Mouse (Mus musculus) heart, embryonic 14.5 days (tissue): ENCODE results near the gene Lsm12. TPM values are rescaled to one million over a fixed set of nuclear protein-coding genes. Genes with fewer than 3 reads are reported as not detected.

Experiments
- ATAC-seq: fragments of 200-750 bp; cut with Nextera tagmentation; 2 replicates; pipeline ENCODE4 v1.8.0; 2017; ENCODE audit warnings: low read depth, moderate TSS enrichment; ENCODE audit not compliant: insufficient number of reproducible peaks, insufficient read depth, low FRiP score
- H3K27ac ChIP-seq, 2 experiments: fragments of 200-500 bp in 1 of 2; fragments of 300-500 bp in 1 of 2; sonication (generic) in 1 of 2; replicated peaks in 1 of 2; 2 replicates each; pipeline ENCODE4 v1.5.1; 2012 to 2014; ENCODE audit warnings: low read depth in 2 of 2, low read length in 2 of 2, control low read depth in 1 of 2, mild to moderate bottlenecking in 1 of 2, mixed read lengths in 1 of 2; ENCODE audit not compliant: control insufficient read depth in 1 of 2, insufficient read depth in 1 of 2
- H3K27me3 ChIP-seq: fragments of 300-500 bp; sonication (generic); 2 replicates; pipeline ENCODE4 v1.6.1; 2014; ENCODE audit warnings: mild to moderate bottlenecking, low read length, control low read depth; ENCODE audit not compliant: control insufficient read depth, insufficient read depth
- H3K36me3 ChIP-seq: fragments of 300-500 bp; sonication (generic); 2 replicates; pipeline ENCODE4 v1.6.1; 2014; ENCODE audit warnings: mild to moderate bottlenecking, control low read depth, low read length, mixed read lengths; ENCODE audit not compliant: control insufficient read depth, insufficient read depth
- H3K4me1 ChIP-seq, 2 experiments: fragments of 200-500 bp in 1 of 2; fragments of 300-500 bp in 1 of 2; sonication (generic) in 1 of 2; 2 replicates each; pipeline ENCODE4 v1.6.1; 2012 to 2014; ENCODE audit warnings: low read length in 2 of 2, control low read depth in 1 of 2, mixed read lengths in 1 of 2; ENCODE audit not compliant: control insufficient read depth in 2 of 2, insufficient read depth in 2 of 2
- H3K4me2 ChIP-seq: fragments of 300-500 bp; sonication (generic); 2 replicates; pipeline ENCODE4 v1.6.1; 2014; ENCODE audit warnings: mild to moderate bottlenecking, low read length
- H3K4me3 ChIP-seq, 2 experiments: fragments of 200-500 bp in 1 of 2; fragments of 300-500 bp in 1 of 2; sonication (generic) in 1 of 2; 2 replicates each; pipeline ENCODE4 v1.5.1; 2012 to 2014; ENCODE audit warnings: low read length in 2 of 2, mild to moderate bottlenecking in 2 of 2, control low read depth in 1 of 2, low read depth in 1 of 2, moderate library complexity in 1 of 2; ENCODE audit not compliant: control insufficient read depth in 1 of 2, insufficient read depth in 1 of 2
- H3K9ac ChIP-seq: fragments of 300-500 bp; sonication (generic); 2 replicates; pipeline ENCODE4 v1.6.1; 2014; ENCODE audit warnings: mild to moderate bottlenecking, low read length
- H3K9me3 ChIP-seq: fragments of 300-500 bp; sonication (generic); 2 replicates; pipeline ENCODE4 v1.6.1; 2016; ENCODE audit warnings: low read length, control low read depth; ENCODE audit not compliant: control insufficient read depth
- WGBS: fragments of 180-500 bp; shearing (Covaris S2); extraction: QIAGEN DNeasy Blood & Tissue Kit; methylation state at CpG from one replicate; pipeline ENCODE4 v1.1.7; 2014; 5-methylcytosine and 5-hydroxymethylcytosine counted together
- polyA plus RNA-seq: library from polyadenylated mRNA; unstranded; fragments of >200 nt; fragmentation: Nextera tagmentation; extraction: Ambion mirVana; gene quantifications from 2 replicates; pipeline ENCODE4 v1.2.1, GENCODE M21; 2014

The Lsm12 gene
- polyA plus RNA-seq, 1 experiment from 2014 or later, result 60.3 TPM

DNA sequence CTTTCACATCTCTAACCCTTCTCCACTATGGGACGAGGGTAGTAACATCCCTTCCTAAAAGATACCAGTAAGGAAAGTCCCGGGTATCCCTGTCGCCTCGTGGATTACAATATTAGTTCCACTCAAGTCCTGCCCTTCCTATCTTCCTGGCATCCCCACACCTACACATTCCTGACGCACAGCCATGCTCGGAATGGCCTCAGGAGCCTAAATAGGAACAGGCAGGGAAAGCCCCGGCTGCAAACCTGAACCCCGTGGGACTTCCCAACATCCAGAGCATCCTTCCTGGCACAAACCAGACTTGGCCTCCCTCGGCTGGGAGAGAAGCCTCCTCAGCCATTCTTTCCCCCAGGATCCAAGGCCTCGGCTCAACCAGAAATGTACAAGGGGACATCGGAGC lies 30.4 kb upstream of the Lsm12 start:
- WGBS, result 25% methylated on average over 11 of the region's 11 CpGs
- H3K9me3 ChIP-seq, result no peaks in the 10 kb centered on the region
- peak overlapping the region; percentile 62 for H3K9ac ChIP-seq
- H3K4me3 ChIP-seq, result peak overlapping the region; percentile 17 to 69
- peaks cover 6% of the 10 kb centered on the region; the same call in 1 of the 2 replicates for H3K36me3 ChIP-seq
- H3K27ac ChIP-seq, result peak overlapping the region; percentile 86 to 94
- no peak for ATAC-seq
- peak overlapping the region; percentile 80 for H3K4me2 ChIP-seq
- H3K27me3 ChIP-seq, result no peaks in the 10 kb centered on the region
- peaks cover 58 to 82% of the 10 kb centered on the region in 2 experiments for H3K4me1 ChIP-seq

DNA sequence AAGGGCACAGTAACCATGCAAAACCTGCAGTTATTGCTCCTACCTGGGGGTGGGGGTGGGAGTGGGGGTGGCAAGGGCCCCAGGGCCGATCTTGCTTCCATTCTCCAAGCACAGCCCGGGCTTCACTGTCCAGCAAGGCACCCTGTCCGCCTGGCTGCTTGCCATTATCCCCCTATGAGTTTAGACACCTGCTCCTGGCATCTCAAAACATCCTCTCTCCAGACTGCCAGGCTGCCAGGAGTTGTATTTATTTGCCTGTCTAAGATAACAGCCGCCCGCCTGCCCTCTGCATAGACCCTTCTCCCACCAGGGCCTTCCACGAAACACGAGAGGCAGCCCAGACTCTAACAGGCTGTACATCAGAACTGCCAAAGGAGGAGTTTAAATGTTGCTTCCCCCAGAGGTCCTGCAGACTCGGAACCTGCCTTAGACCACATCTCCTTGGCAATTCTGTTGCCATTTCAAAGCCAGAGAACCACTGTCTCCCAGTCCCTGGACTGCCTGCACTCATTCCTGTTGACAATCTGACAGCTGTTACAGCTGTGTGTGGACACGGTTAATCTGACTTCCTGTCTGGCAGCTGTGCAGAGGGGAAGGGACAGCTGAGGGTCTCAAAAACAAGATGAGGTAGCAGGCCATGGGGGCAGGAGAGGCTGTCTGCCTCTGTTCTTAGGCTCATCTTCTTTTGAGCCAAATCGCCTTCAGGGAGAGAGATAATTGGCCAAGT lies 29.5 kb upstream of the Lsm12 start:
- no peaks in the 10 kb centered on the region for H3K27me3 ChIP-seq
- ATAC-seq, result no peak
- peak overlapping the region; percentile 25; the same call in 1 of the 2 replicates for H3K9ac ChIP-seq

DNA sequence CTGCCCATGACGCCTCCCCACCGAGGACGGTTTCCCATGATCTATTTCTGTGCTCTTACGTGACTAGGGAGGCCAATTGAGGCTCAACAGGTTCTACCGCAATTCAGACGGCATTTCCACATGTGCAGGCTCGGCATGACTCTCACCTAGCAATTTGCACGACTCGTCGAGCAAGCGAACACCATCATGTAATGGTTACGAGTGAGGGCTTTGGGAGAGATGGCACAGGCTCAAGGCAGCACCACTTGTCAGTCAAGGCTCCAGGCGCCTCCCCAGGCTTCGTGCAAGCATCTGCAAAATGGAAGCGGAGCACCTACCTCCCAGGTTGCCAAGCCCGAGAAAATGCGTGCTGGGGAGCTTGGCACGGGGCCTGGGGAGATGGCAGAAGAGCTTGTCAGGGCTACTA lies 26.8 kb upstream of the Lsm12 start:
- Histone ChIP-seq H3K27me3 (no peaks in the 10 kb centered on the region), H3K9me3 (no peaks in the 10 kb centered on the region), H3K36me3 (peaks cover 6% of the 10 kb centered on the region; the same call in 1 of the 2 replicates), H3K4me2 (peak overlapping the region; percentile 8; the same call in 1 of the 2 replicates), H3K4me3 (no peak overlapping the region; a peak in 1 of 4 replicates), H3K27ac (peak overlapping the region; percentile 9 to 56), H3K9ac (peak overlapping the region; percentile 49; the same call in 1 of the 2 replicates), H3K4me1 (peaks cover 73 to 90% of the 10 kb centered on the region in 2 experiments)
- WGBS, result 41% methylated on average over 18 of the region's 18 CpGs
- no peak for ATAC-seq

More for the DNA sequence above, 29.5 kb upstream of the Lsm12 start:
- Histone ChIP-seq H3K36me3 (peaks cover 6% of the 10 kb centered on the region; the same call in 1 of the 2 replicates), H3K27ac (peak overlapping the region; percentile 86 to 94; a peak in 3 of 4 replicates), H3K4me1 (peaks cover 57 to 81% of the 10 kb centered on the region in 2 experiments), H3K4me2 (peak overlapping the region; percentile 80), H3K9me3 (no peaks in the 10 kb centered on the region), H3K4me3 (no peak overlapping the region)
- WGBS, result 17% methylated on average over 10 of the region's 10 CpGs

DNA sequence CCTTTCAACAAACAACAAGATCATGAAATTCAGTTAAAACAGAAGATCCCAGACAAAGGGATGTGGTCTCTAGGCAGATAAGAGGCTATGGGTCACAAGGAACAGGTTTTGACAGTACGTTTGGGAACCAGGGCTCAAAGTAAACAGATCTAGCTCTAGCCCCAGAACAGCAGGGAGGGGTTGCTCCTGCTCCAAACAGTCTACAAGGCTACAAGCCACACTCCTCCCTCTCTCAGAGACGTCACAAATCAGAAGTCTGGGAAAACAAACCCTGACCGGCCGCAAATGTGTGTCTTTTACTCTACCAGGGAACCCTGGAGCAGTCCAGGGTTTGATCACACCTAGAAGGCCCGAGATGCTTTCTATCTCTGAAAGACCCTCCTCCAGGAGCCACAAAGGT lies 25.9 kb upstream of the Lsm12 start:
- Histone ChIP-seq H3K27ac (peak overlapping the region in 1 of 2 experiments; percentile 56; a peak in 1 of 4 replicates), H3K9ac (peak overlapping the region; percentile 49; the same call in 1 of the 2 replicates)

DNA sequence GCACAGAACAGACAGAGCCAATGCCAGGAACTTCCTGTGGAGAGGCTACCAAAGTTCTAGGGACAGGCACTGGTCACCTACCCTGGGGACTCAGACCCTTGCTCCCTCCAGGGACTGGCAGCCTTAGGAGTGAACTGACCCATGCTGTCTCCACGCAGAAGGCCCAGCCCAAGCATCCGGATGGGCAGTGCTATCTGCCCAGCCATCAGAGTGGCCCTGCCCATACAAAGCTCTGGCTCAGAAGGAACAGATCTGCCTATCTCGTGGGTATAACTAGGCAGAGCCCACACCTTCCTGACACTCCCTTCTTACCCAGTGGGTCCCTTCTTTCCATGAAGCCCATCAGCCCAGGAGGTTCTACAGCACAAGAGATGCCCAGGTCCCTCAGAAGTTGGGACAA lies 25.1 kb upstream of the Lsm12 start:
- no peaks in the 10 kb centered on the region for H3K9me3 ChIP-seq
- H3K4me1 ChIP-seq, result peaks cover 62 to 88% of the 10 kb centered on the region in 2 experiments
- WGBS, result 53% methylated on average over 3 of the region's 3 CpGs
- peak overlapping the region in 1 of 2 experiments; percentile 45; a peak in 2 of 4 replicates for H3K27ac ChIP-seq
- no peak overlapping the region for H3K4me3 ChIP-seq
- no peak overlapping the region for H3K4me2 ChIP-seq
- peak overlapping the region; percentile 32; the same call in 1 of the 2 replicates for H3K9ac ChIP-seq
- no peaks in the 10 kb centered on the region for H3K27me3 ChIP-seq
- ATAC-seq, result no peak
- H3K36me3 ChIP-seq, result peaks cover 22% of the 10 kb centered on the region

More for the DNA sequence above, 25.9 kb upstream of the Lsm12 start:
- no peak overlapping the region for H3K4me2 ChIP-seq
- H3K9me3 ChIP-seq, result no peaks in the 10 kb centered on the region
- no peak for ATAC-seq
- 66% methylated on average over 5 of the region's 5 CpGs for WGBS
- no peaks in the 10 kb centered on the region for H3K27me3 ChIP-seq
- peaks cover 14% of the 10 kb centered on the region for H3K36me3 ChIP-seq
- H3K4me3 ChIP-seq, result no peak overlapping the region
- peaks cover 69 to 94% of the 10 kb centered on the region in 2 experiments for H3K4me1 ChIP-seq

DNA sequence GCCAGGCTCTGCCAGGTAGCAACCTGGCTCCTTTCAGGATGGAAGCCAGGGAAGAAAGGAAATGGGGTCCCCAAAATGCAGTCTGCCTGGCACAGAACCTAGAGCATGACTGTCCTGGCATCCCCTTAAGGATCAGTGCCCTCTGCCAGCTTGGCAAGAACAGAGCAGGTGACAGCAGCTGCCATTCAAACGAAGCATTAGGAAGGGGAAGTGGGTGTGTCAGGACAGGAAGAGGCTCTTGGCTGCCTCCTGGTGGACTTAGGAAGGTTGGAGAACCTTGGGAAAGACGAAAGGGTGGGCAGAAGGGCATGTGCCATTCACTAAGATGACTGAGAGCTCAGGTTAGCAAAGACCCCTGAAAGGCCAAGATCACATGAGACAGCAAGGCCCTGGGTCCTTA lies 24.6 kb upstream of the Lsm12 start:
- Histone ChIP-seq H3K4me2 (no peak overlapping the region), H3K27ac (peak overlapping the region in 1 of 2 experiments; percentile 45; a peak in 2 of 4 replicates), H3K27me3 (no peaks in the 10 kb centered on the region), H3K36me3 (peaks cover 27% of the 10 kb centered on the region), H3K9ac (peak overlapping the region; percentile 26; the same call in 1 of the 2 replicates), H3K4me3 (no peak overlapping the region), H3K4me1 (peaks cover 62 to 88% of the 10 kb centered on the region in 2 experiments), H3K9me3 (no peaks in the 10 kb centered on the region)
- no peak for ATAC-seq
- 33% methylated on average over 2 of the region's 2 CpGs for WGBS

DNA sequence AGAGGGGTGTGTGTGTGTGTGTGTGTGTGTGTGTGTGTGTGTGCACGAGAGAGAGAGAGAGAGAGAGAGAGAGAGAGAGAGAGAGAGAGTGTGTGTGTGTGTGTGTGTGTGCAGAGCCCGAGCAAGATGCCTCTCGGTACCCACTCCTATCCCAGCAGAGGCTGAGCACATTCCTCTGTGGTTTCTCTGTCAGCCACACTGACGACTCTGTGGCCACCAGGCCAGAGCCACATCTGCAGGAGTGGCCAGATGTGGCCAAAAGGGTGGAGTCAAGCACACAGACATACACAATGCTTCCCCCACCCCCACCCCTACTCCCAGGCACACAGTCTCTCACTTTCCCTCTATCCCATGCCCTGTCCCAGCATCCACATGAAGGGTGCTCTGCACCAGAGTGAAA lies 23.8 kb upstream of the Lsm12 start:
- Histone ChIP-seq H3K9ac (peak overlapping the region; percentile 26; the same call in 1 of the 2 replicates), H3K27me3 (no peaks in the 10 kb centered on the region), H3K4me2 (peak overlapping the region; percentile 5; the same call in 1 of the 2 replicates), H3K4me3 (no peak overlapping the region), H3K9me3 (no peaks in the 10 kb centered on the region), H3K4me1 (peaks cover 59 to 88% of the 10 kb centered on the region in 2 experiments), H3K27ac (peak overlapping the region in 1 of 2 experiments; percentile 68; a peak in 2 of 4 replicates), H3K36me3 (peaks cover 36% of the 10 kb centered on the region)
- 0% methylated on average over 1 of the region's 4 CpGs for WGBS
- ATAC-seq, result no peak
